Comparison of ENCODE assay signal across 19 mouse cellular contexts in genomic region chr1:46888324-46888723, GRCm38 (mm10). TPM values are rescaled to one million over a fixed set of nuclear protein-coding genes. Genes with fewer than 3 reads are reported as not detected.
DNase-seq lines count a peak whose midpoint lies in the region; ATAC-seq lines count a peak whose summit lies in the region.
"Had no signal": no experiment of that assay in that cellular context is flagged by ENCODE, and none has a peak within 500 bp of the region (broad histone marks: within the 10 kb centered on the region; RNA-seq: fewer than 3 reads in every experiment).

No protein-coding gene starts in this region.

- no peaks in the 10 kb centered on the region for H3K9me3 ChIP-seq in heart, embryonic 14.5 days (ENCODE audit: control insufficient read depth, low read length)
- H3K9me3 ChIP-seq in intestine, embryonic 16.5 days (ENCODE audit: control insufficient read depth, low read length), result no peaks in the 10 kb centered on the region
- no peaks in the 10 kb centered on the region for H3K9me3 ChIP-seq in stomach, embryonic 16.5 days (replicated peaks; ENCODE audit: control insufficient read depth, low read length)
- H3K9me3 ChIP-seq in hindbrain, embryonic 13.5 days, result no peaks in the 10 kb centered on the region
- H3K9me3 ChIP-seq: midbrain, embryonic 10.5 days; neural tube, embryonic 13.5 days had no signal

- no peak overlapping the region for H3K4me3 ChIP-seq in heart, embryonic 14.5 days (ENCODE audit: control insufficient read depth in 1 of 2, insufficient read depth in 1 of 2, low read depth in 1 of 2, low read length in 2 of 2)
- no peak overlapping the region for H3K4me3 ChIP-seq in intestine, embryonic 16.5 days (ENCODE audit: low read length)
- no peak overlapping the region for H3K4me3 ChIP-seq in stomach, embryonic 16.5 days (replicated peaks; ENCODE audit: low read length)
- H3K4me3 ChIP-seq in hindbrain, embryonic 13.5 days, result no peak overlapping the region
- H3K4me3 ChIP-seq: midbrain, embryonic 10.5 days; neural tube, embryonic 13.5 days had no signal

- no peak for ATAC-seq in heart, embryonic 14.5 days (ENCODE audit: insufficient number of reproducible peaks, insufficient read depth, low FRiP score, low read depth)
- ATAC-seq in intestine, embryonic 16.5 days, result peak; percentile 61; the same call in 1 of the 2 replicates
- peak; percentile 71 for ATAC-seq in stomach, embryonic 16.5 days (ENCODE audit: insufficient read depth, low FRiP score)
- ATAC-seq in hindbrain, embryonic 13.5 days (ENCODE audit: low FRiP score), result no peak
- ATAC-seq: forebrain, embryonic 16.5 days; hindbrain, postnatal 0 days; Patski had no signal

- peak overlapping the region; percentile 48; the same call in 1 of the 2 replicates for H3K4me2 ChIP-seq in heart, embryonic 14.5 days (ENCODE audit: low read length)
- H3K4me2 ChIP-seq in intestine, embryonic 16.5 days (ENCODE audit: low read depth, low read length), result no peak overlapping the region
- peak overlapping the region; percentile 43; the same call in 1 of the 2 replicates for H3K4me2 ChIP-seq in stomach, embryonic 16.5 days (ENCODE audit: low read depth, low read length)
- H3K4me2 ChIP-seq in hindbrain, embryonic 13.5 days, result no peak overlapping the region
- H3K4me2 ChIP-seq: liver, embryonic 11.5 days; neural tube, embryonic 13.5 days had no signal

- H3K27me3 ChIP-seq in heart, embryonic 14.5 days (ENCODE audit: control insufficient read depth, insufficient read depth, low read length), result no peaks in the 10 kb centered on the region
- H3K27me3 ChIP-seq in intestine, embryonic 16.5 days (replicated peaks; ENCODE audit: control insufficient read depth, insufficient read depth, low read length), result no peaks in the 10 kb centered on the region
- no peaks in the 10 kb centered on the region for H3K27me3 ChIP-seq in stomach, embryonic 16.5 days (ENCODE audit: control insufficient read depth, insufficient read depth, low read length)
- H3K27me3 ChIP-seq in hindbrain, embryonic 13.5 days, result no peaks in the 10 kb centered on the region
- H3K27me3 ChIP-seq: neural tube, embryonic 13.5 days; Patski had no signal

- DNase-seq in heart, postnatal 25 days (ENCODE audit: low spot score), result no peak
- peak; percentile 28 for DNase-seq in embryo, embryonic 9.5 days (ENCODE audit: extremely low spot score)
- no peak for DNase-seq in layer of hippocampus, postnatal 36 days
- DNase-seq: B cell, adult 2 months; cerebellum, adult 18-20 months; gastrocnemius, postnatal 10 days; heart, postnatal 36 days; right cerebral cortex, postnatal 4 days; thymus, postnatal 36 days had no signal

- no peaks in the 10 kb centered on the region for H3K36me3 ChIP-seq in heart, embryonic 14.5 days (ENCODE audit: control insufficient read depth, insufficient read depth, low read length)
- no peaks in the 10 kb centered on the region for H3K36me3 ChIP-seq in intestine, embryonic 16.5 days (ENCODE audit: control insufficient read depth, insufficient read depth, low read length)
- no peaks in the 10 kb centered on the region for H3K36me3 ChIP-seq in stomach, embryonic 16.5 days (ENCODE audit: control insufficient read depth, insufficient read depth, low read length)
- H3K36me3 ChIP-seq in hindbrain, embryonic 13.5 days, result no peaks in the 10 kb centered on the region
- H3K36me3 ChIP-seq: midbrain, embryonic 10.5 days; neural tube, embryonic 13.5 days had no signal

- WGBS in heart, embryonic 14.5 days, result 10% methylated on average over 2 of the region's 2 CpGs
- 16% methylated on average over 2 of the region's 2 CpGs for WGBS in intestine, embryonic 16.5 days
- WGBS in stomach, embryonic 16.5 days, result 12% methylated on average over 2 of the region's 2 CpGs
- 50% methylated on average over 2 of the region's 2 CpGs for WGBS in hindbrain, embryonic 13.5 days

- intact Hi-C loops in heart, postnatal 25 days (cut with DNase I), result no loop called here

- no peak overlapping the region for H3K9ac ChIP-seq in heart, embryonic 14.5 days (ENCODE audit: low read length)
- H3K9ac ChIP-seq in intestine, embryonic 16.5 days (ENCODE audit: low read depth, low read length), result no peak overlapping the region
- H3K9ac ChIP-seq in stomach, embryonic 16.5 days (ENCODE audit: low read length), result no peak overlapping the region
- no peak overlapping the region for H3K9ac ChIP-seq in hindbrain, embryonic 13.5 days
- H3K9ac ChIP-seq: neural tube, embryonic 13.5 days had no signal

- peak overlapping the region in 1 of 2 experiments; percentile 38; a peak in 1 of 4 replicates for H3K27ac ChIP-seq in heart, embryonic 14.5 days (replicated peaks in 1 of 2; ENCODE audit: control insufficient read depth in 1 of 2, insufficient read depth in 1 of 2, low read depth in 2 of 2, low read length in 2 of 2)
- H3K27ac ChIP-seq in intestine, embryonic 16.5 days (ENCODE audit: low read length), result no peak overlapping the region
- peak overlapping the region; percentile 90 for H3K27ac ChIP-seq in stomach, embryonic 16.5 days (ENCODE audit: low read length)
- H3K27ac ChIP-seq in hindbrain, embryonic 13.5 days, result no peak overlapping the region
- H3K27ac ChIP-seq: hindbrain, postnatal 0 days; midbrain, embryonic 10.5 days; neural tube, embryonic 13.5 days had no signal

- peaks cover 9 to 22% of the 10 kb centered on the region in 2 experiments; a peak in 3 of 4 replicates for H3K4me1 ChIP-seq in heart, embryonic 14.5 days (ENCODE audit: control insufficient read depth in 2 of 2, insufficient read depth in 2 of 2, low read length in 2 of 2)
- peaks cover 4% of the 10 kb centered on the region for H3K4me1 ChIP-seq in intestine, embryonic 16.5 days (ENCODE audit: control insufficient read depth, insufficient read depth, low read length)
- H3K4me1 ChIP-seq in stomach, embryonic 16.5 days (ENCODE audit: control insufficient read depth, insufficient read depth, low read length), result peaks cover 9% of the 10 kb centered on the region
- no peaks in the 10 kb centered on the region; the same call in 1 of the 2 replicates for H3K4me1 ChIP-seq in hindbrain, embryonic 13.5 days (replicated peaks)

RNA-seq across cellular contexts. Expression of gene Slc39a10, which starts 4.3 kb away (rescaled TPM):
- polyA plus RNA-seq in heart, embryonic 14.5 days (2014; fragmentation: Nextera tagmentation; extraction: Ambion mirVana), result 27.0 and 27.8 TPM in 2 replicates
- total RNA-seq in heart, postnatal 25 days (2021), result 10 to 100 TPM; 11.0 to 13.2 TPM
- 14.5 and 17.2 TPM in 2 replicates for polyA plus RNA-seq in intestine, embryonic 16.5 days (2015; fragmentation: Nextera tagmentation; extraction: Ambion mirVana)
- 46.9 and 47.2 TPM in 2 replicates for polyA plus RNA-seq in stomach, embryonic 16.5 days (2015; fragmentation: Nextera tagmentation; extraction: Ambion mirVana)
- 61.0 and 69.1 TPM in 2 replicates for polyA plus RNA-seq in hindbrain, embryonic 13.5 days (2015; fragmentation: Nextera tagmentation; extraction: Ambion mirVana)
- 100 to 1,000 TPM in 1 of 2 experiments, 10 to 100 TPM in 1; 98.9 to 109 TPM for total RNA-seq in layer of hippocampus, postnatal 36 days (2021)

Comparison
In these comparisons a context has a peak if more than half of its experiments do, and no peak if none do; other contexts are left out.
1. ATAC-seq: peak in intestine, embryonic 16.5 days (single experiment) and stomach, embryonic 16.5 days (single experiment); none in heart, embryonic 14.5 days (single experiment) and hindbrain, embryonic 13.5 days (single experiment).
2. H3K4me2 ChIP-seq: peak in heart, embryonic 14.5 days (single experiment) and stomach, embryonic 16.5 days (single experiment); none in intestine, embryonic 16.5 days (single experiment) and hindbrain, embryonic 13.5 days (single experiment).